Mouse (Mus musculus): Measurements from ENCODE around the gene Rps27a.

- no peak; the same call in 1 of the 2 replicates for TF ChIP-seq SMC3 (IDR thresholded peaks at IDR 0.05; ENCODE audit: low read depth, low read length)
- TF ChIP-seq RCOR1 (IDR thresholded peaks at IDR 0.05; ENCODE audit: low read depth, low read length): no peak
- peak in 2 of 3 experiments; percentile 23 to 49; a peak in 3 of 6 replicates for TF ChIP-seq CTCF (IDR thresholded peaks at IDR 0.05 in 2 of 3, conservative IDR thresholded peaks at IDR 0.05 in 1 of 3; ENCODE audit: control insufficient read depth in 1 of 3, insufficient read depth in 1 of 3, low read depth in 2 of 3, low read length in 3 of 3, poor library complexity in 1 of 3, severe bottlenecking in 1 of 3)
- 0 out of 2 replicates have a peak, but pooled peaks have one; percentile 15 for TF ChIP-seq CHD1 (IDR thresholded peaks at IDR 0.05; ENCODE audit: low read depth, low read length)
- no peak; the same call in none of the 2 replicates for TF ChIP-seq MAX (IDR thresholded peaks at IDR 0.05; ENCODE audit: low read length)
- no peak for TF ChIP-seq TCF12 (IDR thresholded peaks at IDR 0.05; ENCODE audit: low read depth, low read length)
- TF ChIP-seq NELFE (IDR thresholded peaks at IDR 0.05; ENCODE audit: low read depth, low read length): no peak
- no peak for TF ChIP-seq UBTF (IDR thresholded peaks at IDR 0.05; ENCODE audit: borderline replicate concordance, insufficient read depth, low read depth, low read length)
- peak in 1 of 2 experiments; percentile 50; a peak in 1 of 4 replicates for TF ChIP-seq POLR2A (IDR thresholded peaks at IDR 0.05; ENCODE audit: control insufficient read depth in 1 of 2, insufficient read depth in 1 of 2, low read depth in 1 of 2, low read length in 2 of 2, poor library complexity in 1 of 2)
- TF ChIP-seq POLR2AphosphoS5 (IDR thresholded peaks at IDR 0.05; ENCODE audit: borderline replicate concordance, low read depth, low read length): no peak
- no peak for TF ChIP-seq TAL1 (IDR thresholded peaks at IDR 0.05; ENCODE audit: low read length)
- 0 out of 2 replicates have a peak, but pooled peaks have one; percentile 56 for TF ChIP-seq E2F4 (IDR thresholded peaks at IDR 0.05; ENCODE audit: borderline replicate concordance, low read depth, low read length)
- no peak for TF ChIP-seq KAT2A (conservative IDR thresholded peaks at IDR 0.05; ENCODE audit: low read depth, low read length)
- no peak for TF ChIP-seq EP300 (IDR thresholded peaks at IDR 0.05; ENCODE audit: low read depth in 1 of 2, low read length in 2 of 2)
Measured at GRCm38 (mm10) chr11:29548504-29549424, 855 bp upstream of the Rps27a start.
